Mouse (Mus musculus) cerebellum, adult 11-12 months (tissue): ENCODE results near the gene Slc52a3.
A peak's percentile ranks its signal among the peaks of the same experiment; 100 is the strongest.

ENCODE experiments used
- DNase-seq: peaks from one replicate; pipeline ENCODE4 v3.0.0; 2022

Slc52a3 gene

GRCm38 (mm10) chr2:152048981-152049441 is 52.7 kb downstream of the Slc52a3 start:
- no peak for DNase-seq

DNA sequence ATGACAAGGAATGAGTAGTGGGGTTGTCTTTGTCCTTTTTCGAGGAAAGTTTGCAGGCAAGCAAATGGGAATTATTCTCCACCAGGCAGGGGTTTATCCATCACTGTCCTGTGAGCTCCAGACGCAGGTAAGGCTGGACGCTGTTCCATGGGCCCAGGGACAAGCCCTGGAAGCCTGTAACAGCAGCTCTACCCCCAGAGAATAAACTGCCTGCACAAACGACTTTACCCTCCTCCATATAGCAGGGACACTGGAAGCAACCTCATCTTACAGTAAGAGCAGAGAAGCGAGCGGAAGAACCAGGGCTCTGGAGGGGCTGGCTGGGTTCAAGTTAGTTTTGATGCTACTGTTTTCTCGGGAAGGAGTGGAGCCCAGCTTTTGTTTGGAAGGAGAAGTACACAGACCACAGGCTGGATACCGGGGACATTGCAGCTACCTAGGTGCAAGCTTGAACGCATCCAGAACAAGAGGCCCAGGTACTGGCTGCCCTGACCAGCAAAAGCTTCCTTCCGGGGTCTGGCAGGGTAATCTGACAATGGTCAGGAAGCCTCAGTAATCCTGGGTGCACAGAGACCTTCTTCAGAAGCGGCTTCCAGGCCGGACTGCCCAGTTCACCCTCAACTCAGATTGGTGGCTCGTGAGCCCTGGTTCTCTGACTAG is 53.4 kb downstream of the Slc52a3 start:
- DNase-seq: no peak

DNA sequence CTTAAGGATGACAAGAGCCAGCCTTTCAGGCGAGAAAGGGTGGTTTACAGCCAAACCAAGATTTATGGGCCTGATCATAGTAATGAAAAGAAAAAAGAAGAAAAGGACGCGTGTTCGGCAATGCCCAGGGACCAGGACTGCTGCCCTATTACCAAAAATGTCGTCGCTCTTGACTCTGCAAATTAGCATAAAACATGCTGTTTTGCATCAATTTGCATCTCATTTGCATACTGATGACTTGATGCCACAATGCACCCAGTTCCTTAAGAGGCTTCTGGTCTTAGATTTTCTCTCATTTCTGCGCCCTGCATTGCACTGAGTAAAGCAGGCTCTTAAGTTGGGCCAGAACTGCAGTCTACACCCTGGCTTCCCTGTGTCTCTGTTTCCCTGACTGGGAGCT is 54.0 kb downstream of the Slc52a3 start:
- no peak for DNase-seq

- no peak for DNase-seq
Measured at GRCm38 (mm10) chr2:152051985-152052384, 55.7 kb downstream of the Slc52a3 start.

- peak; percentile 91 for DNase-seq
Measured at GRCm38 (mm10) chr2:152055406-152055805, 59.1 kb downstream of the Slc52a3 start.

DNA sequence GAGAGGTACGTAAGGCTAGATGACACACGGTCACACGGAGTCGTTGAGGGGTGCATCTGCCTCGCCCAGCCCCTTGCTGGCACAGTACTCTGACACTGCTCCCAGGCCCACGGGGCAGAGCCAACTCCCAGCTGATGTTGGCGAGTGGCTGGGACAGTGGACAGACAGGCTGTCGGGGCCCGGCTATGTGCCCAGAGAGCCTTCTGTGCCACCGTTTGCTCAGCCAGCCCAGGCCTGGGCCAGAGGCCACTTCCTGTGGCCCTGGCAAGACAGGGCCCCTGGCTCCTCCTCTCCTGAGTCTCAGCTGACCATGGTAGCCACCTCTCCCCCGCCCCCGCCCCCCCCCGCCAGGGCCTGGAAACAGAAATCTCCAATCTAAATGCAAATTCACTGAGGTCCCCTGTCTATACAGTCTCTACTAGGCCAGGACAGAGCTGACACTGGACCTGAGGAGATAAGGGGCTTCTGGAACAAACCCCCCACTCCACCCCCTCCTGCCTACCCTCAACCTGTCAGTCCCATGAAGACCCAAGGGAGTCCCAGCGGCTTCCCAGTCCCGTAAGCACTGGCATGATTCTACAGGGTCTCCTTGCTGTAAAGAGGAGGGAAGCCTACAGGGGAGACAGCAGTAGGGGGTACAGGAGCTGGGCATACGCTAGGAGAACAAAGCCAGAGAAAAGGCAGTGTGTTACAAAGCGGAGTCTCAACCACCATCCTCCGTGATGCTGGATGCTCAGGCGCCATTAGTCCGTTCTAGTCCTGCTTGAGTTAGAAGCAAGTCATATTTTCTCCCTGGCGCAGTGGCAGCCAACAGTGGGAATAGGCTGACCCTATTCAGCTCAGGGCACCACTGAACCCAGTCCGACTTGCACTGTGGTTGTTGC is 60.3 kb downstream of the Slc52a3 start:
- peak; percentile 93 for DNase-seq

DNA sequence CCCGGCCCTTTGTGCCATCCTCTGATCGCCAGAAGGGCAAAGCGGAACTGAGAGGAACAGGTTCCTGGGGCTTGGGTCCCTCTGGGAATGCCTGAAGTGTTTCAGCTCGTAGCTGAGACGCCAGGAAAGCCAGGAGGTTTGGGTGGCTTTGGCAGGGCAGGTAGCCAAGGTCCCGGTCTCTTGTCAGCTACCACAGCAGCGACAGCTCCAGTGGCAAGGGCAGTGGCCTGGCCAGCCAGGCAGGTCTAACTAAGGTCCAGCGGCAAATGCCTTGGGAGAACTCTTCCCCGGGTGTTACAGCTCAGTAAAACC is 60.9 kb downstream of the Slc52a3 start:
- DNase-seq: peak; percentile 55
